Mouse (Mus musculus) C2C12 (cell line): ENCODE measurements around the gene Chst11.

Experiments used
- CTCF ChIP-seq: IDR thresholded peaks from one replicate; pipeline ENCODE4 v1.5.1; 2011; ENCODE audit not compliant: control insufficient read depth, insufficient read depth, insufficient read length
- MYOD1 ChIP-seq: IDR thresholded peaks from one replicate; pipeline ENCODE4 v1.6.1; 2011; ENCODE audit warnings: low read depth; ENCODE audit not compliant: control insufficient read depth, insufficient read length

DNA sequence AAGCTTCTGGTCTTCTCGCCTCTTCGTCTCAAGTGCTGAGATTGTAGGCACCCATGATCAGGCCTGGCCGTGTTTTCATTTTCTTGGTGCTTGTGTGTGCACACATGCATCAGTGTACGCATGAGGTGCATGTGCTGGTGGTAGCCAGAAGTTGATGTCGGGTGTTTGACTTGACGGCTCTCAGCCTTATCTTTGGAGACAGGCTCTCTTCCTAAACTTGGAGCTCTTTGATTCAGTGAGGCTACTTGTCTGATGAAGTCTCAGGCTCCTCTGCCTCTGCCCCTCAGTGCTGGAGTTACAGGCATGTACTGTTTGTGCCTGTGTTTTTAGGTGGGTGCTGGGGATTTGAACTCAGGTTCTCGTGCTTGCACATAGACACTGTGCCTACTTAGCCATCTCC is 9.0 kb downstream of the Chst11 start:
- no peak for TF ChIP-seq CTCF
- TF ChIP-seq MYOD1: no peak
